Mouse (Mus musculus): Measurements from ENCODE around the gene Ctnnbip1. TPM values are rescaled to one million over a fixed set of nuclear protein-coding genes. Genes with fewer than 3 reads are reported as not detected.
A peak's percentile ranks its signal among the peaks of the same experiment; 100 is the strongest.

The Ctnnbip1 gene
- polyA plus RNA-seq, 1 experiment from 2014 or later, result 67.5 TPM

DNA sequence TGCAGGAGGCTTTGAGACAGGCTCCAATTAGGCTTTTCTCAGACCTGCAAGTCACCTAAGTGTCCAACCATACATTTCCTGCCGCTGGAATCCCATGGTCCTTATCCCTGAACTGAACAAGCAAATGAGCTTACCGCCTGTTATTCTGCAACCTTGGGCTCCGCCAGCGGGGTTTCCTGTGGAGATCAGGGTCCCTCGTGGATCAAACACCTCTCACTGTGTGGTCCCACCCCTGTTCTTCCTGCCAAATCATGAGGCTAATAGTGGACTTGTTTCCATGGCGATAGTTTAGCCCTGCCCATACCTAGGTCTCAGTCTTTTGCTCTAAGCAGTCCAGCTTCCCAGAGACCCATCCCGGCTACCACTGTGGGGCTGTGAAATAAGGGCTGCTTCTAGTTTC is 8.3 kb downstream of the Ctnnbip1 start:
- no peaks in the 10 kb centered on the region for H3K9me3 ChIP-seq
- no peak overlapping the region for H3K27ac ChIP-seq (replicated peaks)
- 48% methylated on average over 7 of the region's 7 CpGs for WGBS
- no peak overlapping the region for H3K4me3 ChIP-seq
- H3K4me1 ChIP-seq, result peaks cover 70% of the 10 kb centered on the region
- peak; percentile 36 for DNase-seq (ENCODE audit: low spot score)
- peaks cover 13% of the 10 kb centered on the region for H3K36me3 ChIP-seq (replicated peaks)
- H3K27me3 ChIP-seq (replicated peaks; ENCODE audit: low read depth, poor library complexity, severe bottlenecking), result no peaks in the 10 kb centered on the region

GRCm38 (mm10) chr4:149527621-149528354 is 9.8 kb downstream of the Ctnnbip1 start:
- Histone ChIP-seq H3K4me1 (peaks cover 66% of the 10 kb centered on the region), H3K4me3 (no peak overlapping the region), H3K27me3 (replicated peaks; ENCODE audit: low read depth, poor library complexity, severe bottlenecking) (no peaks in the 10 kb centered on the region), H3K27ac (replicated peaks) (no peak overlapping the region), H3K36me3 (replicated peaks) (peaks cover 20% of the 10 kb centered on the region), H3K9me3 (no peaks in the 10 kb centered on the region)
- WGBS, result 81% methylated on average over 15 of the region's 15 CpGs
- DNase-seq (ENCODE audit: low spot score), result no peak

DNA sequence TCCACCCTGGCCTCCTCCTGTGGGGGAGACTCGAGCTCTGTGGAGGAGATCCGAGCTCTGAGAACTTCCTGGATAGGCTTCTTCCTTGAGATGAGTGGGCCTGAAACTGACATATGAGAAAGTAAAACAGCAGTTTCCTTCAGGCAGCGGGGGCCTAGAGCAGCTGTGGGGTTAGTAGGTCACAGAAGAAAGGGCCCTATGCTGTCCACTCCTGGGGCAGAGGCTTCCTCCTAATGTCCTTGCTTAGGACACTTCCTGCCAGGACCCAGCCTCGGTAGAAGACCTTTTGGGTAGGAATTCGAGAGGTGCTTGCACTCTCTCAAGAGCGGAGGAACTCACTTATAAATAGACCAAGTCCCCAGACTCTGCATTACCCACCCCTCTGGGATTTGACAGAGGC is 11.7 kb downstream of the Ctnnbip1 start:
- Histone ChIP-seq H3K4me3 (no peak overlapping the region), H3K27me3 (replicated peaks; ENCODE audit: low read depth, poor library complexity, severe bottlenecking) (no peaks in the 10 kb centered on the region), H3K9me3 (no peaks in the 10 kb centered on the region), H3K27ac (replicated peaks) (0 out of 2 replicates have a peak overlapping the region, but pooled peaks have one; percentile 48), H3K4me1 (peaks cover 47% of the 10 kb centered on the region), H3K36me3 (replicated peaks) (peaks cover 27% of the 10 kb centered on the region)
- no peak for DNase-seq (ENCODE audit: low spot score)
- 58% methylated on average over 6 of the region's 6 CpGs for WGBS

GRCm38 (mm10) chr4:149539441-149539840 is 21.4 kb downstream of the Ctnnbip1 start:
- 86% methylated on average over 8 of the region's 8 CpGs for WGBS
- H3K9me3 ChIP-seq, result no peaks in the 10 kb centered on the region
- H3K4me1 ChIP-seq, result peaks cover 23% of the 10 kb centered on the region
- H3K36me3 ChIP-seq (replicated peaks), result peaks cover 22% of the 10 kb centered on the region; the same call in 1 of the 2 replicates
- H3K4me3 ChIP-seq, result no peak overlapping the region
- DNase-seq (ENCODE audit: low spot score), result no peak
- no peak overlapping the region for H3K27ac ChIP-seq (replicated peaks)
- no peaks in the 10 kb centered on the region for H3K27me3 ChIP-seq (replicated peaks; ENCODE audit: low read depth, poor library complexity, severe bottlenecking)

- no peak overlapping the region for H3K27ac ChIP-seq (replicated peaks)
- no peak overlapping the region for H3K4me3 ChIP-seq
- no peaks in the 10 kb centered on the region for H3K27me3 ChIP-seq (replicated peaks; ENCODE audit: low read depth, poor library complexity, severe bottlenecking)
- WGBS, result 74% methylated on average over 5 of the region's 5 CpGs
- H3K4me1 ChIP-seq, result peaks cover 21% of the 10 kb centered on the region
- H3K36me3 ChIP-seq (replicated peaks), result peaks cover 32% of the 10 kb centered on the region
- no peaks in the 10 kb centered on the region for H3K9me3 ChIP-seq
- DNase-seq (ENCODE audit: low spot score), result no peak
Observed at GRCm38 (mm10) chr4:149541935-149542334, 23.9 kb downstream of the Ctnnbip1 start.

GRCm38 (mm10) chr4:149542431-149542830 is 24.4 kb downstream of the Ctnnbip1 start:
- H3K27me3 ChIP-seq (replicated peaks; ENCODE audit: low read depth, poor library complexity, severe bottlenecking), result no peaks in the 10 kb centered on the region
- no peak overlapping the region for H3K4me3 ChIP-seq
- no peak for DNase-seq (ENCODE audit: low spot score)
- H3K4me1 ChIP-seq, result peaks cover 16% of the 10 kb centered on the region
- H3K9me3 ChIP-seq, result no peaks in the 10 kb centered on the region
- 84% methylated on average over 12 of the region's 12 CpGs for WGBS
- H3K27ac ChIP-seq (replicated peaks), result no peak overlapping the region
- H3K36me3 ChIP-seq (replicated peaks), result peaks cover 37% of the 10 kb centered on the region

DNA sequence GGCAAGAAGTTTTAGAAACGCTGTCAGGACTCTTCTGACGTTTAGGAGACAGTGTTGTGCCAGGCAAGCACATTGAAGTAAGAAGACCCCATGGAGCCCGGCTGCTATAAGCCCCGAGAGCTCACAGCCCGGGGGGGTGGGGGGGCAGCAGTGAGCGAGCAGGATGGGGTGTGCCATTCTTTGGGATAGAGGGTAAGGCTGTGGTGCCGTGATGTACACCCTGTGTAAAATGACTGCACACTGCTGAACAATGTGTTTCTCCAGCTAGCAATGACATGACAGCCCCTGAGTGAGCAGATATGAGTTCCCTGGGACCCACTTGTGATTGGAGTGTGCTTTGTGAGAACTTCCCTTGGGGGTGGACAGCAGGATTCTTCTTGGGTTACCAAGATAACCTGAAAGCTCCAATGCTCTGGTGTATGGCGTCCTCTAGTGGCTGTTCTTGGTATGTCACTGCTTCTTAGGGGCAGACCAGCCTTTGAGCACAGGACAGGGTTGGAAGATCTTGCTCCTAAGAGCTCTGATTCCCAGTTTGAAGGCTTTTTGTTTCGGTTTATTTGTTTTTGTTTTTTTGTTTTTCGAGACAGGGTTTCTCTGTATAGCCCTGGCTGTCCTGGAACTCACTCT is 25.0 kb downstream of the Ctnnbip1 start:
- H3K4me3 ChIP-seq, result no peak overlapping the region
- no peaks in the 10 kb centered on the region for H3K27me3 ChIP-seq (replicated peaks; ENCODE audit: low read depth, poor library complexity, severe bottlenecking)
- peak; percentile 81 for DNase-seq (ENCODE audit: low spot score)
- no peak overlapping the region for H3K27ac ChIP-seq (replicated peaks)
- peaks cover 43% of the 10 kb centered on the region for H3K36me3 ChIP-seq (replicated peaks)
- 49% methylated on average over 10 of the region's 10 CpGs for WGBS
- H3K9me3 ChIP-seq, result no peaks in the 10 kb centered on the region
- H3K4me1 ChIP-seq, result peaks cover 12% of the 10 kb centered on the region; the same call in 1 of the 2 replicates

DNA sequence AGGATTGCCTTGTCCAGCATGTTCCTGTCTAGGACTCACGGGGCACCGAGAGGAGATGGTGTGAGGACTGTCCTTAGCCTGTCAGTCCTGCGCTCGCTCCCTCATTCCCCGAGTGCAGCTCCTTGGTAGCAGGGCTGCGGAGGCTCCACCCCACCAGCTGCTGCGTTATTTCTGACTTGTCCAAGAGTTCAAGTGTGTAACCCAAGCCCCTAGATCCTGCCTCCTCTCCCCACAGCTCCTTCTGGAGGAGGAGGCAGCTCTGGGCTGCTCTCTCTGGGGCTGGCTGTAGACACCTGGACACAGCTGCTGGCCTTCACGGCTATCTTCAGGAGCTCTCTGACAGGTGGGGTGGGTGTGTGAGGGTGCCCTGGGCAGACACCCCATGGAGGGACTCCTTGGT is 26.9 kb downstream of the Ctnnbip1 start:
- Histone ChIP-seq H3K9me3 (no peaks in the 10 kb centered on the region), H3K27me3 (replicated peaks; ENCODE audit: low read depth, poor library complexity, severe bottlenecking) (no peaks in the 10 kb centered on the region), H3K4me3 (no peak overlapping the region), H3K36me3 (replicated peaks) (peaks cover 49% of the 10 kb centered on the region), H3K4me1 (peaks cover 8% of the 10 kb centered on the region; the same call in 1 of the 2 replicates), H3K27ac (replicated peaks) (no peak overlapping the region)
- DNase-seq (ENCODE audit: low spot score), result no peak
- WGBS, result 86% methylated on average over 8 of the region's 8 CpGs

DNA sequence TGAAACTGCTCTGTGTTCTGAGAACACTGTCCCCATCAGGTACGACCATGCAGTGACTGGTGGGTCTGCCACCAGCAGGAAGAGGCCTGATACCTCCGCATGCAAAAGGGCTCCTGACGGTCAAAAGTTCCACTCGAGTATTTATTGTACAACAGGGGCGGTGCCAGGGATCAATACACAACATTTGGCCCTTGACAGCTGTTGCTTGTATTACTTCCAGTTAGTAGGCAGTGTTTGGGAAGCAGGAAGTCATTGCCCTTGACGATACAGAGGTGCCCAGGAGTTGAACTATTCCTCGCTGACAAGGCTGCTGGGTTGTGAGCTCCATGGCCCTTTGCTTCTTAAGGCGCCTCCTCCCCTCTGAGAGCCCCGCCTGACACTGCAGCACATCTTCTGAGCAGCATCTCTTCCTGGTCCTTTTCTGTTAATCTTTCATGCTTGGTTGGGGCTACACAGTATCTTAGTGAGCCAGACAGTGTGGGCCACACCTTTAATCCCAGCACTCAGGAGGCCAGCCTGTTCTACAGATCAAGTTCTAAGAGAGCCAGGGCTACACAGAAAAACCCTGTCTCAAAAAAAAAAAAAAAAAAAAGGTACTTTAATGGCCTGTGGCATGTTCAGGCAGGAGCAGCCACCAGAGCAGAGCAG is 28.9 kb downstream of the Ctnnbip1 start:
- H3K4me3 ChIP-seq, result no peak overlapping the region
- H3K27me3 ChIP-seq (replicated peaks; ENCODE audit: low read depth, poor library complexity, severe bottlenecking), result no peaks in the 10 kb centered on the region
- 87% methylated on average over 9 of the region's 9 CpGs for WGBS
- no peaks in the 10 kb centered on the region for H3K9me3 ChIP-seq
- DNase-seq (ENCODE audit: low spot score), result no peak
- H3K36me3 ChIP-seq (replicated peaks), result peaks cover 51% of the 10 kb centered on the region
- peaks cover 4% of the 10 kb centered on the region; the same call in 1 of the 2 replicates for H3K4me1 ChIP-seq
- no peak overlapping the region for H3K27ac ChIP-seq (replicated peaks)

DNA sequence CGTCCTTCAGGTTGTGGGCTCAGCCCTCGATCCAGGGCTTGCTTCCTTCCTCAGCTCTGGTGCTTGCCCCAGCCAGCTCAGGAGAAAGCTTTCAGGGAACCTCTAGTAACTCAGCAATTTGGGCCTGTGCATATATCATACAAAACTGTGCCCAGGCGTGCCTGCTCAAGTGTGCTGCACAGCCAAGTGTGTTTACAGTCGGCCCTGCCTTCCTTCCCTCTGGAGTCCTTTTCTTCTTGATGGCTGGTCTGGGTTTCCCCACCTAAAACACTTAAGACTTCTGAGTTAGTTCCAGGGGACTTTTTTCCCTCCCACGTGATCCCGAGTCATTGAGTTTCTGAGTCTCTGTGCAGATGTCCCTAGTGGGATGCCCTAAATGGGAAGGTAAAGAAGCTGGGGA is 29.5 kb downstream of the Ctnnbip1 start:
- Histone ChIP-seq H3K27ac (replicated peaks) (no peak overlapping the region), H3K4me1 (peaks cover 4% of the 10 kb centered on the region; the same call in 1 of the 2 replicates), H3K4me3 (no peak overlapping the region), H3K36me3 (replicated peaks) (peaks cover 57% of the 10 kb centered on the region), H3K9me3 (no peaks in the 10 kb centered on the region), H3K27me3 (replicated peaks; ENCODE audit: low read depth, poor library complexity, severe bottlenecking) (no peaks in the 10 kb centered on the region)
- no peak for DNase-seq (ENCODE audit: low spot score)
- WGBS, result 85% methylated on average over 6 of the region's 6 CpGs

- H3K27me3 ChIP-seq (replicated peaks; ENCODE audit: low read depth, poor library complexity, severe bottlenecking), result no peaks in the 10 kb centered on the region
- H3K9me3 ChIP-seq, result no peaks in the 10 kb centered on the region
- H3K4me1 ChIP-seq, result peaks cover 3% of the 10 kb centered on the region
- no peak overlapping the region for H3K4me3 ChIP-seq
- H3K27ac ChIP-seq (replicated peaks), result 0 out of 2 replicates have a peak overlapping the region, but pooled peaks have one; percentile 31
- DNase-seq (ENCODE audit: low spot score), result peak; percentile 72
- WGBS, result 66% methylated on average over 9 of the region's 9 CpGs
- H3K36me3 ChIP-seq (replicated peaks), result peaks cover 54% of the 10 kb centered on the region
Observed at GRCm38 (mm10) chr4:149549221-149549925, 31.3 kb downstream of the Ctnnbip1 start.

GRCm38 (mm10) chr4:149550866-149551265 is 32.8 kb downstream of the Ctnnbip1 start:
- 79% methylated on average over 5 of the region's 5 CpGs for WGBS
- Histone ChIP-seq H3K36me3 (replicated peaks) (peaks cover 53% of the 10 kb centered on the region), H3K4me3 (no peak overlapping the region), H3K9me3 (no peaks in the 10 kb centered on the region), H3K27ac (replicated peaks) (no peak overlapping the region), H3K27me3 (replicated peaks; ENCODE audit: low read depth, poor library complexity, severe bottlenecking) (no peaks in the 10 kb centered on the region), H3K4me1 (peaks cover 10% of the 10 kb centered on the region)
- no peak for DNase-seq (ENCODE audit: low spot score)

All from embryonic facial prominence, embryonic 10.5 days (tissue).